Mouse (Mus musculus) forebrain, embryonic 14.5 days (tissue): ENCODE measurements at regions not wholly inside any gene's neighbourhood (a gene's known extent, or its start where the extent isn't known, plus 50 kb on each side); places are given as distances from the start of the nearest gene placed in this dataset.
"Not testable (repeated sequence)": the region's sequence is repeated elsewhere in the genome, so short reads cannot be mapped to it uniquely, and the experiment has no call there.

Experiments
- ATAC-seq: fragments of 200-750 bp; cut with Nextera tagmentation; 2 replicates; pipeline ENCODE4 v1.8.0; 2017; ENCODE audit warnings: mild to moderate bottlenecking, moderate library complexity
- DNase-seq: peaks from one replicate; pipeline ENCODE4 v3.0.0-alpha.2; 2015; ENCODE audit warnings: low spot score
- H3K27ac ChIP-seq: fragments of 300-500 bp; sonication (generic); 2 replicates; pipeline ENCODE4 v1.5.1; 2014; ENCODE audit warnings: low read depth, mild to moderate bottlenecking, control low read depth, low read length, moderate library complexity
- H3K27me3 ChIP-seq: fragments of 300-500 bp; sonication (generic); replicated peaks from 2 replicates; pipeline ENCODE4 v1.6.1; 2014; ENCODE audit warnings: low read length, control low read depth, mixed read lengths; ENCODE audit not compliant: control insufficient read depth, insufficient read depth
- H3K36me3 ChIP-seq: fragments of 300-500 bp; sonication (generic); 2 replicates; pipeline ENCODE4 v1.6.1; 2014; ENCODE audit warnings: low read length, control low read depth; ENCODE audit not compliant: control insufficient read depth, insufficient read depth
- H3K4me1 ChIP-seq: fragments of 300-500 bp; sonication (generic); 2 replicates; pipeline ENCODE4 v1.6.1; 2014; ENCODE audit warnings: antibody characterized with exemption, low read length, control low read depth; ENCODE audit not compliant: control insufficient read depth, insufficient read depth
- H3K4me2 ChIP-seq: fragments of 300-500 bp; sonication (generic); 2 replicates; pipeline ENCODE4 v1.6.1; 2014; ENCODE audit warnings: mild to moderate bottlenecking, control low read depth, low read length
- H3K4me3 ChIP-seq: fragments of 300-500 bp; sonication (generic); 2 replicates; pipeline ENCODE4 v1.5.1; 2014; ENCODE audit warnings: low read depth, low read length, control low read depth
- H3K9ac ChIP-seq: fragments of 300-500 bp; sonication (generic); 2 replicates; pipeline ENCODE4 v1.6.1; 2014; ENCODE audit warnings: mild to moderate bottlenecking, low read length, control low read depth, moderate library complexity
- H3K9me3 ChIP-seq: fragments of 300-500 bp; sonication (generic); replicated peaks from 2 replicates; pipeline ENCODE4 v1.6.1; 2016; ENCODE audit warnings: low read length, control low read depth, mixed read lengths; ENCODE audit not compliant: control insufficient read depth
- WGBS: fragments of 180-500 bp; shearing (Covaris S2); extraction: QIAGEN DNeasy Blood & Tissue Kit; methylation state at CpG from one replicate; pipeline ENCODE4 v1.1.7; 2014; 5-methylcytosine and 5-hydroxymethylcytosine counted together

DNA sequence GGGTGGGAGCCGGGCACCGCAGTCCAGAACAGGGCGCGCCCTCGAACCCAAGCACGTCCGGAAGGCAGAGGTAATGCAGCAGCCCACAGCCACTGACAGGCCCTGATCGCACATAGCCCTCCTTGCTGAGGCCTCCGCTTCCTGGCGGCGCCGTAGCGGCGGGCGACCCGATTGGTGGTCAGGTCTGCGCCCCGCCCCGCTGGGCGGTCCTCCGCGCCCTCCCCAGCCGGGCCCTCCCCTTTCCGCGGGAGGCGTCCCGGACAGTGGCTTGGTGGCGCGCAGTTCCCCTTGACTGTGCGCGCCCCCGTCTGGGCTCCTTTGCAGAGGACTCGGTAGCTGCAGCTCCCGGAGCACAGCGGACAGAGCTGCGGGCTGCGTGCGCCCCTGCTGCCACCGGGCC lies 375.5 kb upstream of the Asap2 start:
- not testable (repeated sequence) for H3K4me2 ChIP-seq, H3K9me3 ChIP-seq, H3K9ac ChIP-seq, ATAC-seq, H3K36me3 ChIP-seq, H3K27me3 ChIP-seq, H3K27ac ChIP-seq, H3K4me1 ChIP-seq
- WGBS = 0% methylated on average over 16 of the region's 39 CpGs
- peak; percentile 75 for DNase-seq
- H3K4me3 ChIP-seq = peak overlapping the region; percentile 21; the same call in 1 of the 2 replicates
